Mouse (Mus musculus) heart, adult 2 months (tissue): Measurements from ENCODE around the gene Atp6v1fnb.

Experiments
- CTCF ChIP-seq: fragments of 200-600 bp; IDR thresholded peaks from 2 replicates; pipeline ENCODE4 v1.8.1; 2022; ENCODE audit warnings: antibody characterized with exemption, mild to moderate bottlenecking, moderate library complexity
- POLR2A ChIP-seq: fragments of 200-500 bp; IDR thresholded peaks from 2 replicates; pipeline ENCODE4 v1.6.1; 2011; ENCODE audit warnings: mild to moderate bottlenecking, low read depth, low read length, control low read depth; ENCODE audit not compliant: insufficient read depth

GRCm38 (mm10) chr6:29500177-29500576, 28.9 kb downstream of the Atp6v1fnb start:
- TF ChIP-seq CTCF (no peak), POLR2A (no peak)
